Mouse (Mus musculus) intestine, embryonic 15.5 days (tissue): ENCODE measurements around the gene Myh9. TPM values are rescaled to one million over a fixed set of nuclear protein-coding genes. Genes with fewer than 3 reads are reported as not detected.

Experiments used
- ATAC-seq: fragments of 200-750 bp; cut with Nextera tagmentation; 2 replicates; pipeline ENCODE4 v1.8.0; 2017; ENCODE audit warnings: moderate TSS enrichment, moderate library complexity
- H3K27ac ChIP-seq: fragments of 300-500 bp; sonication (generic); 2 replicates; pipeline ENCODE4 v1.5.1; 2015; ENCODE audit warnings: mild to moderate bottlenecking, inconsistent platforms
- H3K27me3 ChIP-seq: fragments of 300-500 bp; sonication (generic); replicated peaks from 2 replicates; pipeline ENCODE4 v1.6.1; 2015; ENCODE audit warnings: inconsistent platforms
- H3K36me3 ChIP-seq: fragments of 300-500 bp; sonication (generic); 2 replicates; pipeline ENCODE4 v1.6.1; 2015; ENCODE audit warnings: inconsistent platforms
- H3K4me1 ChIP-seq: fragments of 300-500 bp; sonication (generic); replicated peaks from 2 replicates; pipeline ENCODE4 v1.6.1; 2015; ENCODE audit warnings: inconsistent platforms
- H3K4me2 ChIP-seq: fragments of 300-500 bp; sonication (generic); replicated peaks from 2 replicates; pipeline ENCODE4 v1.6.1; 2015; ENCODE audit warnings: mild to moderate bottlenecking, inconsistent platforms
- H3K4me3 ChIP-seq: fragments of 300-500 bp; sonication (generic); replicated peaks from 2 replicates; pipeline ENCODE4 v1.5.1; 2015; ENCODE audit warnings: inconsistent platforms
- H3K9ac ChIP-seq: fragments of 300-500 bp; sonication (generic); 2 replicates; pipeline ENCODE4 v1.6.1; 2015; ENCODE audit warnings: inconsistent platforms
- H3K9me3 ChIP-seq: fragments of 300-500 bp; sonication (generic); 2 replicates; pipeline ENCODE4 v1.6.1; 2016; ENCODE audit warnings: inconsistent platforms
- whole genome bisulfite sequencing: fragments of 180-500 bp; shearing (Covaris S2); methylation state at CpG from one replicate; pipeline ENCODE4 v1.1.7; 2015; 5-methylcytosine and 5-hydroxymethylcytosine counted together
- polyA plus RNA-seq: library from polyadenylated mRNA; unstranded; fragments of >200 nt; fragmentation: Nextera tagmentation; extraction: Ambion mirVana; gene quantifications from 2 replicates; pipeline ENCODE4 v1.2.1, GENCODE M21; 2015

The Myh9 gene
- polyA plus RNA-seq, 1 experiment from 2014 or later: 52.9 TPM

GRCm38 (mm10) chr15:77784039-77784824 lies 57.7 kb downstream of the Myh9 start:
- Histone ChIP-seq H3K9ac (no peak overlapping the region), H3K36me3 (peaks cover 87% of the 10 kb centered on the region), H3K27ac (0 out of 2 replicates have a peak overlapping the region, but pooled peaks have one; percentile 2)

GRCm38 (mm10) chr15:77782449-77783014 lies 59.4 kb downstream of the Myh9 start:
- Histone ChIP-seq H3K9me3 (no peaks in the 10 kb centered on the region), H3K27me3 (no peaks in the 10 kb centered on the region), H3K9ac (no peak overlapping the region), H3K27ac (no peak overlapping the region), H3K36me3 (peaks cover 82% of the 10 kb centered on the region), H3K4me1 (no peaks in the 10 kb centered on the region), H3K4me2 (no peak overlapping the region), H3K4me3 (no peak overlapping the region)
- no peak for ATAC-seq
- WGBS: 77% methylated on average over 11 of the region's 11 CpGs

More at GRCm38 (mm10) chr15:77784039-77784824, 57.7 kb downstream of the Myh9 start:
- ATAC-seq: no peak
- H3K27me3 ChIP-seq: no peaks in the 10 kb centered on the region
- H3K4me2 ChIP-seq: no peak overlapping the region
- H3K9me3 ChIP-seq: no peaks in the 10 kb centered on the region
- no peak overlapping the region for H3K4me3 ChIP-seq
- WGBS: 73% methylated on average over 22 of the region's 22 CpGs
- no peaks in the 10 kb centered on the region for H3K4me1 ChIP-seq

GRCm38 (mm10) chr15:77775186-77775963 lies 66.6 kb downstream of the Myh9 start:
- peak; percentile 55; the same call in 1 of the 2 replicates for ATAC-seq
- Histone ChIP-seq H3K9me3 (no peaks in the 10 kb centered on the region), H3K36me3 (peaks cover 86% of the 10 kb centered on the region), H3K27me3 (no peaks in the 10 kb centered on the region), H3K27ac (no peak overlapping the region), H3K4me1 (no peaks in the 10 kb centered on the region), H3K9ac (no peak overlapping the region), H3K4me3 (no peak overlapping the region), H3K4me2 (no peak overlapping the region)
- WGBS: 67% methylated on average over 20 of the region's 20 CpGs

DNA sequence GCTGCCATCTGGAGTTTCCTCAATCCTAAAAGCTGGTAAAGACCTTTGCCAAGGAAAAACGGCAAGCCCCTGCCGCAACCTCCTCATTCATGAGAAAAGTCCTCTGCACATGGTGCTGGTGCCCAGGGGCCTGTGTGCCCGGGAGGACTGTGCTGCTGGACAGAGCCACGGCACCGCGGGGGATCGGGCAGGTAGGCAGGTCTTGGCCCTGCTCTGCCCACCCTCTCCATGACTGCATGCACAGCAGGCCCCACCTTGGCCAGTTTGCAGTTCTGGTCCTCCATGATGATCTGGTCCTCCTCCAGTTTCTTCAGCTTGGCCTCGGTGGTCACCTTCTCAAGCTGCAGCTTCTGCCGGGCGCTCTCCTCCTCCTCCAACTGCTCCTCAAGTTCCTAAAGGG lies 67.7 kb downstream of the Myh9 start:
- H3K9ac ChIP-seq: no peak overlapping the region
- WGBS: 96% methylated on average over 10 of the region's 10 CpGs

GRCm38 (mm10) chr15:77773099-77773915 lies 68.7 kb downstream of the Myh9 start:
- Histone ChIP-seq H3K4me1 (no peaks in the 10 kb centered on the region), H3K36me3 (peaks cover 88% of the 10 kb centered on the region), H3K27ac (no peak overlapping the region), H3K9ac (no peak overlapping the region), H3K9me3 (no peaks in the 10 kb centered on the region), H3K27me3 (no peaks in the 10 kb centered on the region), H3K4me3 (no peak overlapping the region), H3K4me2 (no peak overlapping the region)
- WGBS: 75% methylated on average over 19 of the region's 19 CpGs
- ATAC-seq: no peak

More for the DNA sequence above, 67.7 kb downstream of the Myh9 start:
- peaks cover 85% of the 10 kb centered on the region for H3K36me3 ChIP-seq
- no peaks in the 10 kb centered on the region for H3K9me3 ChIP-seq
- H3K27me3 ChIP-seq: no peaks in the 10 kb centered on the region
- no peak overlapping the region for H3K4me3 ChIP-seq
- H3K27ac ChIP-seq: no peak overlapping the region
- no peak for ATAC-seq
- no peak overlapping the region for H3K4me2 ChIP-seq
- no peaks in the 10 kb centered on the region for H3K4me1 ChIP-seq

GRCm38 (mm10) chr15:77770942-77771341 lies 71.0 kb downstream of the Myh9 start:
- H3K4me1 ChIP-seq: no peaks in the 10 kb centered on the region
- H3K27me3 ChIP-seq: no peaks in the 10 kb centered on the region
- H3K9ac ChIP-seq: no peak overlapping the region
- whole genome bisulfite sequencing: 92% methylated on average over 9 of the region's 9 CpGs
- H3K9me3 ChIP-seq: no peaks in the 10 kb centered on the region
- ATAC-seq: no peak
- no peak overlapping the region for H3K4me2 ChIP-seq
- H3K4me3 ChIP-seq: no peak overlapping the region
- peaks cover 95% of the 10 kb centered on the region for H3K36me3 ChIP-seq
- no peak overlapping the region for H3K27ac ChIP-seq

DNA sequence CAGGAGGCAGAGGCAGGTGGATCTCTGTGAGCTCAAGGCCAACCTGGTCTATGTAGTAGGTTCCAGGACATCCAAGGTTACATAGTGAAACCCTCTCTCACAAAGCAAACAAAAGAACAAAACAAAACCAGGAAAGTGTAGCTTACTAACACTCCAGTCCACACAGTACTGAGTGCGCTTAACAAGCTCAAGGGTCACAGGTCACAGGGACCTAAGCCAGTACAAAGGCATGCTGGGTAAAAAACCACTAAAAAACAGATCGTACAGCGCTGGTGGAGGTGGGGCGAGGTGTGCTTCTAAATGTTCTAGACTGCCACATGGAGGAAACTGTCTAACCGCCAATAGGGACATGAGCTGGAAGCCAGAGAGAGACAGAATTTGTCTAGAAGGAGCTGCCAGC lies 71.6 kb downstream of the Myh9 start:
- H3K27me3 ChIP-seq: no peaks in the 10 kb centered on the region
- H3K9ac ChIP-seq: no peak overlapping the region
- H3K36me3 ChIP-seq: peaks cover 95% of the 10 kb centered on the region
- H3K4me2 ChIP-seq: no peak overlapping the region
- H3K4me1 ChIP-seq: 0 out of 2 replicates have a peak, but pooled peaks cover 2% of the 10 kb centered on the region
- no peak overlapping the region for H3K27ac ChIP-seq
- H3K4me3 ChIP-seq: no peak overlapping the region
- ATAC-seq: no peak
- 95% methylated on average over 5 of the region's 5 CpGs for WGBS
- no peaks in the 10 kb centered on the region for H3K9me3 ChIP-seq

GRCm38 (mm10) chr15:77766981-77767380 lies 75.0 kb downstream of the Myh9 start:
- Histone ChIP-seq H3K36me3 (peaks cover 97% of the 10 kb centered on the region), H3K9me3 (no peaks in the 10 kb centered on the region), H3K4me2 (no peak overlapping the region), H3K4me1 (0 out of 2 replicates have a peak, but pooled peaks cover 5% of the 10 kb centered on the region), H3K4me3 (no peak overlapping the region), H3K27ac (no peak overlapping the region), H3K9ac (no peak overlapping the region), H3K27me3 (no peaks in the 10 kb centered on the region)
- ATAC-seq: no peak
- WGBS: 94% methylated on average over 11 of the region's 11 CpGs

DNA sequence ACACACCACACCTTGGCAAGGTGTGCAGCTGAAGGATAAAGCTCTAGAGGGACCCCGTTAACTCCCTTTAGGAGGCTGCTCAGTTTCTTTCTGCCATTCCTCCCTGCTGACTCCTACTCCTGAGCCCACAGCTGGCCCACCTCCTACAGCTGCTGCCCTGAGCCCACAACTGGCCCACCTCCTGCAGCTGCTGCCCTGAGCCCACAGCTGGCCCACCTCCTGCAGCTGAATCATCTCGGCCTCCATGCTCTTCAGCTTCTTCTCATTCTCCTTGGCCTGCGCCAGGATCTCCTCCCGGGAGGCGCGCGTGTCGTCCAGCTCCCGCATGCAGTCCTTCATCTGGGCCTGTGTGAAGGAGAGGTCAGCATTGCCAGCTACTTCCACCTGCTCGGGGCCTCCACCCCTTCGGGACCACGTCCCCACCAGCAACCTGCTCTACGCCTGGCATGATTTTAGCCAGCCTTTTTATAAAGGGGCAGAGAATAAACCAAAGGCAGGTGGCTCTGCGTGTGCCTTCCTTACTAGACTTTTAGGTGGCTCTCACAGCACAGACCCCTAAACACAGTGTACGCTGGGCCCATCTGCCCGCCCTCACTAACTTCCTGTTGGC lies 76.4 kb downstream of the Myh9 start:
- H3K4me3 ChIP-seq: no peak overlapping the region
- H3K9ac ChIP-seq: no peak overlapping the region
- H3K36me3 ChIP-seq: peaks cover 96% of the 10 kb centered on the region
- H3K4me2 ChIP-seq: no peak overlapping the region
- 88% methylated on average over 16 of the region's 16 CpGs for WGBS
- H3K9me3 ChIP-seq: no peaks in the 10 kb centered on the region
- H3K4me1 ChIP-seq: 0 out of 2 replicates have a peak, but pooled peaks cover 5% of the 10 kb centered on the region
- no peak overlapping the region for H3K27ac ChIP-seq
- H3K27me3 ChIP-seq: no peaks in the 10 kb centered on the region
- no peak for ATAC-seq

DNA sequence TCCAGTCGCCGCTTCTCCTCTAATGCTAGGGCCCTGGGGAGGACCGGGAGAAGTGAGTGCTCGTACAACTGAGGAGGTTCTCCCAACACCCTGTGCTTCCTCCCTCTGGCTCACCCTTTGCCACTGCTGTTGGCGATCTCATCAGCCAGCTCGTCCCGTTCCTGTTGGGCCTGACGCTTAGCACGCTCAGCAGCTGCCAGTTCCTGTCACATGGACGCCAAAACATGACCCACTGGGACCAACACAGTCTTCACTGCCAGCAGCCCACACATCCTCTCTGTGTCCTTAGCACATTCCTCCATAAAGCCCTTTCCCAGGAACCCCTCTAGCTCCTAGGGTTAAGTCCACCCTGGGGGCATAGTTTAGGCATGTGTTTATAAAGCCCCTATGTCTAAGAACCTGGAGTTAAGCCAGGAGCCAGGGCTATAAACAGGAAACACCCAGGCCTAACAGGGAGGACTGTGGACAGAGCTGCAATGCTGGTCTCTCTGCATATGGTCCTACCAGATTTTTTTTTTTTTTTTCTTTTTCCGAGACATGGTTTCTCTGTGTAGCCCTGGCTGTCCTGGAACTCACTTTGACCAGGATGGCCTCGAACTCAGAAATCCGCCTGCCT lies 77.5 kb downstream of the Myh9 start:
- H3K27ac ChIP-seq: 0 out of 2 replicates have a peak overlapping the region, but pooled peaks have one; percentile 2
- no peak overlapping the region for H3K4me3 ChIP-seq
- 0 out of 2 replicates have a peak, but pooled peaks cover 5% of the 10 kb centered on the region for H3K4me1 ChIP-seq
- no peaks in the 10 kb centered on the region for H3K9me3 ChIP-seq
- ATAC-seq: no peak
- peaks cover 87% of the 10 kb centered on the region for H3K36me3 ChIP-seq
- no peak overlapping the region for H3K9ac ChIP-seq
- H3K27me3 ChIP-seq: no peaks in the 10 kb centered on the region
- 71% methylated on average over 13 of the region's 13 CpGs for WGBS
- no peak overlapping the region for H3K4me2 ChIP-seq

DNA sequence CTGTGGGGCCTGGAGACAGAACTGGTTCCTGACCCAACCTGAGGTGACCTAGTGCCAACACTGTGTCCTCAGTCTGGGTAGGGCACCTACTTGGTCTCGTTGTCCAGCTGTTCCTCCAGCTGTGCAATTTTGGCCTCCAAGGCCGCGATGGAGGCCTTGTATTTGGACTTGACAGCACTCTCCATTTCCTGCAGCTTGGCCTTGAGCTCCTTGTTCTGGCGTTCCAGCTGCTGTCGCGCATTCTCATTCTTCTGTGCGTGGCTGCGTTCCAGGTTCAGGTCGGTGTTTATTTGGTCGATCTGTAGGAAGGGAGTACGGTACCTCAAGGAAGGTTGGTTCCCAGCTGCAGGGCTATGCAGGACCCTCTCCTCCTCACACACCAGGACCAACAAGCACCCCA lies 78.3 kb downstream of the Myh9 start:
- no peak overlapping the region for H3K4me3 ChIP-seq
- 0 out of 2 replicates have a peak, but pooled peaks cover 5% of the 10 kb centered on the region for H3K4me1 ChIP-seq
- WGBS: 66% methylated on average over 11 of the region's 11 CpGs
- H3K9me3 ChIP-seq: no peaks in the 10 kb centered on the region
- no peak overlapping the region for H3K27ac ChIP-seq
- peaks cover 79% of the 10 kb centered on the region for H3K36me3 ChIP-seq
- no peaks in the 10 kb centered on the region for H3K27me3 ChIP-seq
- ATAC-seq: no peak
- no peak overlapping the region for H3K9ac ChIP-seq
- H3K4me2 ChIP-seq: no peak overlapping the region
